Mouse (Mus musculus) bone marrow, adult 2 months (tissue): ENCODE measurements around the gene Efhd1.

Experiments used
- CTCF ChIP-seq: fragments of 200-500 bp; IDR thresholded peaks from 2 replicates; pipeline ENCODE4 v1.5.1; 2011; ENCODE audit warnings: low read length, control low read depth; ENCODE audit not compliant: control insufficient read depth, insufficient read depth
- POLR2A ChIP-seq: fragments of 200-500 bp; IDR thresholded peaks from 2 replicates; pipeline ENCODE4 v1.6.1; 2011; ENCODE audit warnings: low read depth, mild to moderate bottlenecking, control low read depth, low read length, borderline replicate concordance; ENCODE audit not compliant: control insufficient read depth

GRCm38 (mm10) chr1:87350576-87350975 lies 86.4 kb downstream of the Efhd1 start:
- TF ChIP-seq CTCF (no peak), POLR2A (no peak)
